Mouse (Mus musculus) gonadal fat pad, adult 2 months (tissue): ENCODE measurements at regions not wholly inside any gene's neighbourhood (a gene's known extent, or its start where the extent isn't known, plus 50 kb on each side); places are given as distances from the start of the nearest gene placed in this dataset.

Experiments
- DNase-seq: peaks from one replicate; pipeline ENCODE4 v3.0.0-alpha.2; 2012; ENCODE audit warnings: low read depth

DNA sequence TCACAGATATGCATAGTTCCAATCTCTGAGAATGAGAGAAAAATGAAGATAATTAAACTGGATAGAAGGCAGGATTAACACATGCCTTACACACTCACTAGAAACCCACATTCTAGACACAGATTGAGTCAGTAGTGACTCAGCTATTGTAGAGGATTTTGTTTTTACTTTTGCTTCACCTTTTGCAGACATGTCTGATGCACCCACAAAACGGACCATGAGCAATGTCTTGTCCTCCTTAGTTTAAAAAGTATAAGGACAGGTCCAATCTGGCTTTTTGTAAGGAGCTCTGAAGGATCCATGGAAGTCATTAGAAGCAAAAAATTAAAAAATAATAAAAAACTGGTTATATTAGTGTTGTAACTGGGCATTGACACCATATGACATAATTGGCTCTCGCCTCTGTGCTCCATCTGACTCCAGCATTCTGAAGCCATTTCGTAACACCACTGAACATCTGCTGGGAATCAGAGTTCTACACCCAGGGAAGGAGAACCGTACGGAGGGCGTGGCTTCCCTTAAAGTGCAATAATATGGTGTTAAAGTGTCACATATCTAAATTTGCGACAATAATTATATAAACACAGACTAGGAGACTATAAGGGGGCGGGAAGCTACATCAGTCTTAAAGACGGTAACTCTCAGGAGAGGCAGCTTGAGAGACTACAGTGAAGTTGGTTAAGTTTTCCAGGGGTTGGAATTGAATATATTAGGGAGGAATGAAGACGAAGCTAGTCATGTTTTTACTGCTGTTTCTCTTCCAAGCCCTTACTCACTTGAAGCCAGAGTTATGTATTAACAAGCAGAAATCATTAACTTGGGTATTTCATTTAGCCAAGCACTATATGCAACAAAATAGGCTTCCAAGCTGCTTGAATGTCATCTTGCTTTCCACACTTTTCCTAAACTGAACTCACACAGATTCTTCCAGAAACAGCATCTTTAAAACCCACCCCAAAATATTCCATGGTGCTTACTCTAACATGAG is 558.0 kb downstream of the Ebf1 start:
- DNase-seq: no peak

- no peak for DNase-seq
These were observed 559.9 kb downstream of the Ebf1 start for GRCm38 (mm10) chr11:45176971-45177370.

- no peak for DNase-seq
These were observed 560.9 kb downstream of the Ebf1 start for GRCm38 (mm10) chr11:45178036-45178435.

DNA sequence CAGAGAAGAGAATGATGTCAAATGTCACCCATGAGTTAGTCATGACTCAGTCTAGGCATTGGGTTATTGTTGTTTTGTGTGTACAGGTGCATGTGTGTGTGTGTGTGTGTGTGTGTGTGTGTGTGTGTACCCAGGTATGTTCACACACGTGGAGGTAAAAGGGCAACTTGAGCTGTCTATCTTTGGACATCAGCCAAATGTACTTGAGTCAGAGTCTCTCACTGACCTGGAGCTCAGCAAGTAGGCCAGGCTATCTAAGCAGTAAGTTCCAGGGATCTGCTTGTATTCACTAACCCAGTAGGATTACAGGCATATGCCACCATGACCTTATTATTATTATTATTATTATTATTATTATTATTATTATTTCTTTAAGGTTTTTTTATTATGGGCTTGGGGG is 561.9 kb downstream of the Ebf1 start:
- no peak for DNase-seq

DNA sequence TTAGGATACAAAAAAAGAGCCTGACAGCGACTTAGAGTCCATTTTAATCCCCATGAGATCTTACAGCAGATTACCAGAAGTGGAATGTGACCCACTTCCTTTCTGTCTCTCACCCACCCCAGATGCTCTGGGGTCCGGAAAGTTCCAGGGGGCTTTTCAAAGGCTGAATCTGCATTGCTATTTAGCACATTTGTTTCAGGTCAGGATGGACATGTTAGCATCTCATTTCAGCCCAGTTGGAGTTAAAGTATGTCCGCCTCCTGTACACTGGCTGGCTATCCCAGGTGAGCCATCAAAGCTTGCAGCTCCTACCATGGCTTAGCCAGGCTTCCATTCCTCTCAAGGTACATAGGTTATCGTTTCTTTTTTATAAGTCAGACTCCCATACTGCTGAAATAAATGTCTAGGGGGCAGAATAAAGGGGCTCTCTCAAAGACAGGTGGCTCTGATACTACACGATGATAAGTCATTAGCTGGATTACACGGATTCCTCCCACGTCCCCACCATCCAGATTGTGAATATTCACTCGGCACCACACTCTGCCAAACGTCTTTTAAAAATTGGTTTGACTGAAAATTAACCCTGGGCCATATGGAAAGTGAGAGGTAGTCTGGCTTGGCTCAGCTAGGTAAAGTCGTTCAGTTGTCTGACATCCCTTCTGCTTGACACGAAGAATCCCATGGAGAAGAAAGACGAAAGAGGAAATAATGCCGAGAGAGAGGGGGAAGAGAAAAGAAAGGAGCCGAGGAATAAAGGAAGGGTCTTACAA is 573.7 kb downstream of the Ebf1 start:
- DNase-seq: no peak

DNA sequence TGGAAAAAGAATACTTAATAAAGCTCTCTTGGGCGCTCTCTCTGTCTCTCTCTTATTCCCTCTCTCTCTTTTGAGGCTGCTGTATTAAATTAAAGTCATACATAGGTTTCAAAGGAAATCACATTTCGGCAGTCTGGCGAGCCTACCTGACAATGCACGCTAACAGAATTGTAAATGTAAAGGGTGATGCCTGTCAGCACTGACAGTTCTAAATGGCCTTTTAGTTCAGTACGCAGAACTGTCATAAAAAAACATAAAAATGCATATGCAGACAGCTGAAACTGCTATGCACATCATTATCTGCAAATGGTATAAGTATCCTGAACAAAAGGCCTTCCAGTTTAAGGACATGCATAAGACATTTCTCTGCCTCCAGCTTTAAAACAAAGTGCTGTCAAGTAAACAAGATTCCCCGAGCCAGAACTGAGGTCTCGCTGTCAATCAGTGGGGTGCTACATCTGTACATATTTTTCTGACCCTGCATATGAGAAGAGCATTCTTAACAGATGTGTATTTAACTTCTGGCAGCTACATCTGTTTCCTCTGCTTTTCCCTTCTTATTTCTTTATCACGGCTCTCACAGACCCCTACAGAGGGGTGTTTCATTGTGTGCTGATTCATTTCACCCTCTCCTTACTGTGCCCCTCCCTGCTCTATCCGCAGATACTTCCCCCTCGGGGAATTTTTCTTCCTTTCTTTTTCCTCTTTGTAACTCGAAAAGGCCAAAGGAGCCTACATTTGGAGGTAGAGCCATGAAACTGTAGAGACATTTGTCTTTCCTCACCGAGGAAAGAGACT is 574.5 kb downstream of the Ebf1 start:
- DNase-seq: no peak

DNA sequence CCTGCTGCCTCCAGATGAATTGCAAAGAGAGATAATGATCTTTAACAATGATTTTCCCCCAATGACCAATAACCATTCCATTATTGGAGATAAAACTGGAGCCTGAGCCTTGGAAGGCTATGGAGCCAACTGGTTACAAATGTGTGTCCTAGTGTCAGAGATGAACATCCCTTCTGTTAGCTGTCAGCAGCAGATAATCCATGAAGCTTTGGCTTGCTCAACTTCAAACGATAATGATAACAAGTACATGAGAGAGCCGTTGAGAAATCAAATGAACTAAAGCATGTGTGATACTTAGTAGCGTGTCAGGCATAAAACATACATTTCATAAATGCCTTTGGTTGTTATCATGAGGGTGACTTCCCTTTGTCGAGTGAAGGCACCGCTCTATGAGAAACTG is 576.2 kb downstream of the Ebf1 start:
- no peak for DNase-seq

DNA sequence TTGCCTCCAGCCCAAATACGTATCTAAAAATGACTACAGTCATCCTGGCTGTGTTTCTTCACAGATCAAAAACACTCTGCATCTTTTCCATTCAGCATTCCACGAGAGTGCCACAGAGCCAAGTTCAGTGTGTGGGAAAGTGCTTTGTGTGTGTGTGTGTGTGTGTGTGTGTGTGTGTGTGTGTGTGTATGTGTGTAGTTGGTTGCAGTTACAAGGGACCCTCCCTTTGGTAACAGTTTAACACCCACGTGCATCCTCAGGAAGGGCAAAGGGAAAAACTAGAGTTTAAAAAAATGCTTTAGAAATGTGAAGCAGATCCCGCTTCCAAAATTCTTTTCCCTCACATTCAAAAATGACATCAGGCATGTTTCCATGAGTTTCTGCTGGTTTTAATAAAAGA is 582.4 kb downstream of the Ebf1 start:
- DNase-seq: no peak

DNA sequence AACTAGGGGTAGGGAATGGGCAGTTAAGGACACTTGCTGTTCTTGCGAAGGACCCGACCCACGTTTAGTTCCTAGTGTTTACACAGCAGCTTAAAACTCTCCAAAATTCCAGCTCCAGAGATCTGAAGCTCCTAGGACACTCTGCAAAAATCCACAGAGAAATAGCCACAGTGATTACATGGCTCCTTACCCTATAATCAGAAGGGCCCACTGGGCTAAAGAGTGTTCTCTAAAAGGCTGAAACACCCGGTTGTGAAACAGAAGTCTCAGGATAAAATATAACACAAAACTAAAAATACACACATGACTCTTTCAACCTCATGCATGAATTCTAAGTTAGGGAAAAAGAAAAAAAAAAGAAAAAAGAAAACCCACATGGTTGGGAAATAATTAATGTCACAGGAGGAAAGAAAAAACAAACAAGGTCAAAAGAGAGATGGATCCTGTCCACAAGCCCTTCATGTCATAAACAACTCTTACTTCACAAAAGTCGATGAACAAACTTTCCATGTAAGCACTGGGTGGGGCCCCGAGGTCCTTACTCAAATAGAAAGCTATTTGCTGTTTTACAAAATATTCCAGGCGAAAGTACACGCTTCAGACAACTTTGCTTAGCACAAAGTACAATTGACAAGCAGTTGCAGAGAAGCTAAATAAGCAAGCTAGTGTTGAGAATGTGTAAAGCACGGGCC is 583.7 kb downstream of the Ebf1 start:
- DNase-seq: no peak

GRCm38 (mm10) chr11:45203446-45203845 is 586.3 kb downstream of the Ebf1 start:
- DNase-seq: no peak

- DNase-seq: no peak
These were observed 589.8 kb downstream of the Ebf1 start for GRCm38 (mm10) chr11:45206611-45207525.

- DNase-seq: no peak
These were observed 597.0 kb downstream of the Ebf1 start for GRCm38 (mm10) chr11:45214096-45214495.

DNA sequence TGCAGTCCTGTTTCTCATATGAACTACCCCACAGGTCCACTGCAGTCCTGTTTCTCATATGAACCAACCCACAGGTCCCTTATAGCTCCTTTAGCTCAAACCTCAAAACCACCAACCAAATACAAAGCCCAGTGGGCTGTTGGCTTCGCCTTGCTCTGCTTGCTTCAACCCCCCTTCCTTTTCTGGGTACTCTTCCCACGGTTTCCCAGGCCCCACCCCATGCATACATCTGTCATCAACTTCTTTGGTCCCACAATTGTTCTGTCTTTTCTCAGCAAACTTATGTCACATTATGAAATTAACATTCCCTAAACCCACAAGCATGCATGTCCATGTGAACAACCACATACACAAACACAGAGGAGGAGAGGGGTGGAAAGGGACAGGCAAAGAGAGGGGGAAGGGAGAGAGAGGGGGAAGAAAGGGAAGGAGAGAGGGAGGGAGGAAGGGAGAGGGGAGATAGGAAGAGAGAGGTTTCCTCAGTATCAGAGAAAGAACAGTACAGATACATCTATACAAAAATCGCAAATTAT is 599.9 kb downstream of the Ebf1 start:
- no peak for DNase-seq

GRCm38 (mm10) chr11:45219239-45219638 is 602.1 kb downstream of the Ebf1 start:
- DNase-seq: no peak

DNA sequence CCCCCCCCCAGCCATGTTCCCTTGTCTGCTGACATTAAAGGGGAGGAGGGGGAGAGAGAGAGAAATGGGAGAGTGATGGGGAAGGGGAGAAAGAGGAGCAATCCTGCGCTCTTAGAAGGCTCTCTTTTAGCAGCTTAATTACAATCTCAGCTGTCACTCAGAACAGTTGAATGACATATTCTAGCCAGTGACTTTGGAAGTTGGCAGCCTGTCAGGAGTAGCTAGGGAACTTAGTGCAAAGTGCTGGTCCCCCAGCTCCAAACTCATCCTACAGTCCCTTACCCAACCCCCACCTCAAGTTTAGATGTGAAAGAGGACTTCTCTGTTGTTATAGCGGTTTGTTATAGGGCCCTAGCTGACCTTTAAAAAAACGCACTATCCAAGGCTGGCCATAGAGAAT is 604.9 kb downstream of the Ebf1 start:
- DNase-seq: no peak

DNA sequence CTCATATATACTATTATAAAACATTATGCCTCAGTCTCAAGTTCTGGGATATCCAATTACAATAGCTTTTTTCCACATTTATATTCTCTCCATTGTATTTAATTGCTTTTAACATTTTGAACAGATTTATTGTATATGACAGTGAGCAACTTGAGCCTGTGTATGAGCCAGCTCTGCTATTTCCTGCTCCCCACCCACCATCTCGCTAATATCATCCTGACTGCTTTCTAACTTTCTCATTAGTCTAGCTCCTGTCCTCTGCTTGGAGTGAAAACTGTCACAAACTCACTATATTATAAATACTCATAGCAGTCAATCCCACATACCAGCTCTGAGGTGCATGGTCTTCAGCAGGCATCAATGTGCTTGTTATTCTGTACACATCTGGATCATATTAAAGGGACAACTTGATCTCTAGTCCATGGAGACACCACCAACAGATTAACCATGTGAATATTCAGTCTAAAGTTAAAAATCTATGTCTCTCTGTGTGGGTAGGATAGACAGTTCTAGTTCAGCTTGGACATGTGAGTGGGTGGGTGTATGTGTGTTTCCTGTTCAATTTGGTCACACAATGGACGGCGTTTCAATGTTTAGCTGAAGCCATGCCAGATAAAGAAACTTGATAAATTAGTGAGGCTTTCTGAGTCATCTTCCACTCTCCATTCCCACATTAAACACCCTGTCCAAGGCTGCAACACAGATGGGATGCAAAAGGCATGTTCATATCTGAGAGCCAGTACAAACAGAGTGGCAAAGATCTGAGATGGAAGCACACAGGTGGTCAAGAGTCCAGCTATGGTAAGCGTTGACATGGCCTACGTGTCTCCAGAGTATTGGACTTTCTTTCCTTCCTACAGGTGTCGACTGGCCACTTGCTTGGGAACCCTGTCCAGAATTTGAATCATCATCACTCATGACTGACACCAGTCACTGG is 616.1 kb upstream of the Clint1 start:
- DNase-seq: no peak

- DNase-seq: no peak
These were observed 614.8 kb upstream of the Clint1 start for GRCm38 (mm10) chr11:45237056-45237455.

DNA sequence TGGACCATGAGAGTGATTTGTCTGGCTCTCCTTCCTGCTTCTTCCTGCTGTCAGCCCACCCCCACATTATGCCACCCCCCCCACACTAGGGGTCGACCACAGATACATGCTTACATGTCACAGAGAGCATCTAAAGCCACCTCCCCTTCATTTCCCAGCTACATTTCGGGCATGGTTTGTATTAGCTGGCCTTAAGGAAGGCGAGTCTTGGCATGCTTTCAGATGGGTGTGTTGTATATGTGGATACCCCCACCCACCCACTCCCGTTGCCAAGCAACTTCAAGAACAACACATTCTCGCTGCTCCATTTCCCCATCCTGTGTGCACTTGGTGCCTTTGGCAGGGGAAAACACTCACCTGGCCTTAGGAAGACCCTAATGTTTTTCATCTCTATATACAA is 612.8 kb upstream of the Clint1 start:
- no peak for DNase-seq

- no peak for DNase-seq
These were observed 611.4 kb upstream of the Clint1 start for GRCm38 (mm10) chr11:45240419-45240818.
